25 mouse cellular contexts compared by ENCODE assay signal in the genomic region with DNA sequence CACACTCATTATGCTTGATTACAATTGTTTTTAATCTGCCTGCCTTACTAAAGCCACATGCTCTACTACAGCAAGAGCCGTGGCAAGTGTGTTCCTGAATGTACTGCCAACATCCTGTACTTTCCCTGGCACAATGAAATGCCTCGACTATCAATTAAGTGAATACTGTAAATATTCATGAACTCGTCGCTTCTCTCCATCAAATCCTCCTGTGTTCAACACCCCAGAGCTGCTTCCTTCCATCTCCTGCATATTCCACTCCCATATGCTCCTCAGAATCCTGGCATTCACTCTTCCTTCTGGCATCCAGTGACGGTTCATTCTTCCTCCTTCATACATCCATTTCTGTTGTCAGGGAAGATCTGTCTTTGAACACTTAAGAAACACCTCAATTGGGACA. TPM values are rescaled to one million over a fixed set of nuclear protein-coding genes. Genes with fewer than 3 reads are reported as not detected.
DNase-seq lines count a peak whose midpoint lies in the region; ATAC-seq and TF ChIP-seq lines count a peak whose summit lies in the region.
"Had no signal": no experiment of that assay in that cellular context is flagged by ENCODE, and none has a peak within 500 bp of the region (broad histone marks: within the 10 kb centered on the region; RNA-seq: fewer than 3 reads in every experiment).

No protein-coding gene starts in this region.

- H3K4me3 ChIP-seq in forebrain, embryonic 13.5 days, result no peak overlapping the region
- H3K4me3 ChIP-seq in forebrain, embryonic 12.5 days (replicated peaks), result no peak overlapping the region
- H3K4me3 ChIP-seq in midbrain, postnatal 0 days (ENCODE audit: low read depth, low read length), result no peak overlapping the region
- H3K4me3 ChIP-seq in midbrain, embryonic 10.5 days, result no peak overlapping the region
- H3K4me3 ChIP-seq: gastrocnemius, adult 2 months; heart, embryonic 13.5 days; limb, embryonic 10.5 days; limb, embryonic 15.5 days; liver, embryonic 13.5 days; megakaryocyte, embryonic 14.5 days; midbrain, embryonic 13.5 days had no signal

- H3K36me3 ChIP-seq in forebrain, embryonic 13.5 days (ENCODE audit: poor library complexity, severe bottlenecking), result no peaks in the 10 kb centered on the region
- no peaks in the 10 kb centered on the region for H3K36me3 ChIP-seq in forebrain, embryonic 12.5 days (replicated peaks)
- no peaks in the 10 kb centered on the region for H3K36me3 ChIP-seq in midbrain, postnatal 0 days (ENCODE audit: insufficient read depth, low read length)
- H3K36me3 ChIP-seq in midbrain, embryonic 10.5 days, result no peaks in the 10 kb centered on the region
- H3K36me3 ChIP-seq: heart, embryonic 13.5 days; limb, embryonic 10.5 days; limb, embryonic 15.5 days; liver, embryonic 13.5 days; midbrain, embryonic 13.5 days had no signal

- H3K27ac ChIP-seq in forebrain, embryonic 13.5 days, result no peak overlapping the region
- H3K27ac ChIP-seq in forebrain, embryonic 12.5 days, result no peak overlapping the region
- no peak overlapping the region for H3K27ac ChIP-seq in midbrain, postnatal 0 days (ENCODE audit: low read depth, low read length)
- no peak overlapping the region for H3K27ac ChIP-seq in midbrain, embryonic 10.5 days (replicated peaks)
- H3K27ac ChIP-seq: gastrocnemius, adult 2 months; heart, embryonic 13.5 days; hindbrain, embryonic 14.5 days; limb, embryonic 10.5 days; limb, embryonic 15.5 days; liver, embryonic 13.5 days; midbrain, embryonic 13.5 days had no signal

- peak; percentile 82 for ATAC-seq in forebrain, embryonic 13.5 days
- ATAC-seq in forebrain, embryonic 12.5 days (ENCODE audit: low FRiP score), result no peak
- ATAC-seq in midbrain, postnatal 0 days (ENCODE audit: low FRiP score), result no peak
- ATAC-seq: intestine, postnatal 0 days; lung, postnatal 0 days; midbrain, embryonic 13.5 days had no signal

- no peaks in the 10 kb centered on the region for H3K4me1 ChIP-seq in forebrain, embryonic 13.5 days
- no peaks in the 10 kb centered on the region for H3K4me1 ChIP-seq in forebrain, embryonic 12.5 days
- no peaks in the 10 kb centered on the region for H3K4me1 ChIP-seq in midbrain, postnatal 0 days (ENCODE audit: insufficient read depth, low read length)
- no peaks in the 10 kb centered on the region for H3K4me1 ChIP-seq in midbrain, embryonic 10.5 days
- H3K4me1 ChIP-seq: limb, embryonic 10.5 days; limb, embryonic 15.5 days; liver, embryonic 13.5 days; megakaryocyte, embryonic 14.5 days; midbrain, embryonic 13.5 days had no signal

- WGBS in forebrain, embryonic 13.5 days, result 55% methylated on average over 5 of the region's 5 CpGs
- WGBS in forebrain, embryonic 12.5 days, result 67% methylated on average over 5 of the region's 5 CpGs
- WGBS in midbrain, postnatal 0 days, result 51% methylated on average over 5 of the region's 5 CpGs
- WGBS in midbrain, embryonic 10.5 days, result 85% methylated on average over 5 of the region's 5 CpGs

- no peak overlapping the region for H3K9ac ChIP-seq in forebrain, embryonic 13.5 days
- H3K9ac ChIP-seq in forebrain, embryonic 12.5 days, result no peak overlapping the region
- H3K9ac ChIP-seq in midbrain, postnatal 0 days (replicated peaks; ENCODE audit: low read length, poor library complexity, severe bottlenecking), result no peak overlapping the region
- H3K9ac ChIP-seq: heart, embryonic 13.5 days; hindbrain, embryonic 14.5 days; limb, embryonic 15.5 days; liver, embryonic 13.5 days; midbrain, embryonic 13.5 days had no signal

- DNase-seq in midbrain, postnatal 0 days (ENCODE audit: low spot score), result peak; percentile 1
- no peak for DNase-seq in midbrain, embryonic 10.5 days (ENCODE audit: low spot score)
- peak; percentile 39 for DNase-seq in layer of hippocampus, adult 9-11 months
- no peak for DNase-seq in left cerebral cortex, adult 11 months (ENCODE audit: low spot score)
- DNase-seq in heart, adult 18-20 months, result no peak
- DNase-seq: adrenal gland, postnatal 10 days; cerebellum, adult 18-20 months; gastrocnemius, adult 2 months; heart, postnatal 10 days; kidney, adult 9 months; kidney, postnatal 10 days; liver, embryonic 13.5 days; lung, adult 18-20 months; lung, postnatal 4 days had no signal

- no peaks in the 10 kb centered on the region for H3K27me3 ChIP-seq in forebrain, embryonic 13.5 days
- no peaks in the 10 kb centered on the region for H3K27me3 ChIP-seq in forebrain, embryonic 12.5 days
- H3K27me3 ChIP-seq in midbrain, postnatal 0 days (ENCODE audit: insufficient read depth, low read length), result no peaks in the 10 kb centered on the region
- no peaks in the 10 kb centered on the region for H3K27me3 ChIP-seq in midbrain, embryonic 10.5 days (ENCODE audit: low read depth, poor library complexity, severe bottlenecking)
- H3K27me3 ChIP-seq: heart, embryonic 13.5 days; limb, embryonic 15.5 days; liver, embryonic 13.5 days; midbrain, embryonic 13.5 days had no signal

- no peak overlapping the region for H3K4me2 ChIP-seq in forebrain, embryonic 13.5 days
- no peak overlapping the region for H3K4me2 ChIP-seq in forebrain, embryonic 12.5 days
- H3K4me2 ChIP-seq in midbrain, postnatal 0 days (ENCODE audit: low read depth, low read length, poor library complexity, severe bottlenecking), result no peak overlapping the region
- H3K4me2 ChIP-seq: heart, embryonic 13.5 days; hindbrain, embryonic 14.5 days; limb, embryonic 15.5 days; liver, embryonic 13.5 days; midbrain, embryonic 13.5 days had no signal

- no peaks in the 10 kb centered on the region for H3K9me3 ChIP-seq in forebrain, embryonic 13.5 days (replicated peaks)
- no peaks in the 10 kb centered on the region for H3K9me3 ChIP-seq in forebrain, embryonic 12.5 days
- no peaks in the 10 kb centered on the region for H3K9me3 ChIP-seq in midbrain, postnatal 0 days (ENCODE audit: low read length)
- H3K9me3 ChIP-seq in midbrain, embryonic 10.5 days (replicated peaks), result no peaks in the 10 kb centered on the region
- H3K9me3 ChIP-seq: G1E; heart, embryonic 13.5 days; limb, embryonic 10.5 days; limb, embryonic 15.5 days; liver, embryonic 13.5 days; megakaryocyte, embryonic 14.5 days; midbrain, embryonic 13.5 days had no signal

- no peak for TF ChIP-seq CTCF in midbrain, postnatal 0 days (IDR thresholded peaks at IDR 0.05)

RNA-seq across cellular contexts. Expression of a gene that starts 39.4 kb away (rescaled TPM):
- polyA plus RNA-seq in forebrain, embryonic 13.5 days (2015; fragmentation: Nextera tagmentation; extraction: Ambion mirVana), result 5.6 and 6.9 TPM in 2 replicates
- 13.2 and 13.4 TPM in 2 replicates for polyA plus RNA-seq in forebrain, embryonic 12.5 days (2016; fragmentation: Nextera tagmentation; extraction: Ambion mirVana)
- 26.8 and 27.6 TPM in 2 replicates for total RNA-seq in midbrain, postnatal 0 days (2014; rRNA removed)
- 5.4 and 5.7 TPM in 2 replicates for polyA plus RNA-seq in midbrain, postnatal 0 days (2015; fragmentation: Nextera tagmentation; extraction: Ambion mirVana)
- polyA plus RNA-seq in midbrain, embryonic 10.5 days (2016; fragmentation: Nextera tagmentation; extraction: Ambion mirVana), result 11.4 and 11.8 TPM in 2 replicates
- total RNA-seq in heart, adult 18-20 months (2021), result 1 to 10 TPM; 2.1 to 2.4 TPM

Comparison
In these comparisons a context has a peak if more than half of its experiments do, and no peak if none do; other contexts are left out.
1. DNase-seq: peak in midbrain, postnatal 0 days (single experiment) and layer of hippocampus, adult 9-11 months (single experiment); none in midbrain, embryonic 10.5 days (single experiment), left cerebral cortex, adult 11 months (single experiment) and heart, adult 18-20 months (0 of 2).